8 mouse cellular contexts compared by ENCODE assay signal in genomic region chr6:39724866-39725711, GRCm38 (mm10). TPM values are rescaled to one million over a fixed set of nuclear protein-coding genes. Genes with fewer than 3 reads are reported as not detected.
A peak's percentile ranks its signal among the peaks of the same experiment; 100 is the strongest.
DNase-seq lines count a peak whose midpoint lies in the region; ATAC-seq and TF ChIP-seq lines count a peak whose summit lies in the region.

Braf (minus strand) TSS chr6:39725463.

- peak; percentile 92 for ATAC-seq in frontal cortex, adult (ENCODE audit: low TSS enrichment)
- peak; percentile 94 for ATAC-seq in lung, postnatal 0 days

- peak; percentile 49 for DNase-seq in MEL-GATA-1-ER (ENCODE audit: extremely low read depth, low read depth)
- peak; percentile 84 for DNase-seq in cerebellum, adult 8-10 months
- DNase-seq in hindbrain, embryonic 10.5 days (ENCODE audit: low spot score): peak; percentile 91
- peak; percentile 90 for DNase-seq in layer of hippocampus, adult 9-11 months
- DNase-seq in lung, postnatal 0 days (ENCODE audit: low spot score): peak; percentile 96
- DNase-seq in ovary, postnatal 14 days (ENCODE audit: low spot score): peak; percentile 71
- DNase-seq in thymus, postnatal 14 days: peak; percentile 84

- H3K27me3 ChIP-seq in hindbrain, embryonic 10.5 days (ENCODE audit: insufficient read depth, poor library complexity, severe bottlenecking): no peaks in the 10 kb centered on the region
- H3K27me3 ChIP-seq in lung, postnatal 0 days (replicated peaks; ENCODE audit: insufficient read depth, low read length): no peaks in the 10 kb centered on the region

- H3K9me3 ChIP-seq in hindbrain, embryonic 10.5 days: no peaks in the 10 kb centered on the region
- H3K9me3 ChIP-seq in lung, postnatal 0 days (ENCODE audit: low read length): no peaks in the 10 kb centered on the region

- H3K9ac ChIP-seq in lung, postnatal 0 days (replicated peaks; ENCODE audit: low read depth): peak within 1 kb of the TSS; percentile 76

- peak within 1 kb of the TSS; percentile 94 for H3K4me3 ChIP-seq in hindbrain, embryonic 10.5 days
- H3K4me3 ChIP-seq in lung, postnatal 0 days (ENCODE audit: low read depth, low read length): peak within 1 kb of the TSS; percentile 98

- no peak for TF ChIP-seq EP300 in lung, postnatal 0 days (IDR thresholded peaks at IDR 0.05)

- H3K36me3 ChIP-seq in hindbrain, embryonic 10.5 days: no peaks in the 10 kb centered on the region
- no peaks in the 10 kb centered on the region for H3K36me3 ChIP-seq in lung, postnatal 0 days (ENCODE audit: insufficient read depth, low read length)

- H3K4me2 ChIP-seq in lung, postnatal 0 days (replicated peaks; ENCODE audit: low read depth, low read length): peak within 1 kb of the TSS; percentile 86

- H3K4me1 ChIP-seq in hindbrain, embryonic 10.5 days (replicated peaks): peaks cover 23% of the 10 kb centered on the region
- H3K4me1 ChIP-seq in lung, postnatal 0 days (ENCODE audit: insufficient read depth, low read depth, low read length): peaks cover 15% of the 10 kb centered on the region; the same call in 1 of the 2 replicates

- peak; percentile 42 for TF ChIP-seq CTCF in lung, postnatal 0 days (IDR thresholded peaks at IDR 0.05)

- WGBS in hindbrain, embryonic 10.5 days: 1% methylated on average over 76 of the region's 101 CpGs
- WGBS in lung, postnatal 0 days: under 1% methylated on average over 50 of the region's 101 CpGs

- H3K27ac ChIP-seq in hindbrain, embryonic 10.5 days: peak within 1 kb of the TSS; percentile 98
- H3K27ac ChIP-seq in lung, postnatal 0 days (ENCODE audit: low read length): peak within 1 kb of the TSS; percentile 96

RNA-seq across cellular contexts. Expression of gene Braf, which starts in this region (rescaled TPM):
- 18.4 and 18.6 TPM in 2 replicates for polyA plus RNA-seq in hindbrain, embryonic 10.5 days (2016; fragmentation: Nextera tagmentation; extraction: Ambion mirVana)
- polyA plus RNA-seq in lung, postnatal 0 days (2015; fragmentation: Nextera tagmentation; extraction: Ambion mirVana): 8.1 and 9.6 TPM in 2 replicates

Comparison
In these comparisons a context has a peak if more than half of its experiments do, and no peak if none do; other contexts are left out.
1. Peak in every context shown above with its lines: DNase-seq, ATAC-seq, H3K4me3 ChIP-seq and H3K27ac ChIP-seq.